Mouse (Mus musculus): ENCODE measurements around the gene Fnbp1.

Gene Fnbp1

DNA sequence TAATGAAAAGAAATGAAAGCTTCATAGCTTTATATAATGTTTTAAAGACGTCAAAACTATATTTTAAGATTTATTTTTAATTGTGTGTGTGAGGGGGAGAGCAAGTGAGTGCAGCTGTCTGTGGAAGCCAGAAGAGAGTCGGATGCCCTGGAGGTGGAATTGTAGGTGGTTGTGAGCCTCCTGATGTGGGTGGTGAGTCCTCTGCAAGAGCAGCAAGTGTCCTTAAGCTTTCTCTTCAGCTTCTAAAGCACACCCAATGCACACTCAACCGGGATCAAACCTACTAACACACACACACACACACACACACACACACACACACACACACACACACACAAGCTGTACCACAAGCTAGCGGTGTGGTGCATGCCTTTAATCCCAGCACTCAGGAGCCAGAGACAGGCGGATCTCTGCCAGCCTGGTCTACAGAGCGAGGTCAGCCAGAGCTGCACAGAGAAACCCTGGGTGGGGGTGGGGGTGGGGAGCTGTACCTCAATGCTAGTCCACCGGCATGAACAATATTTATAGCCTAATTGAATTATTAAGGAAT is 74.0 kb downstream of the Fnbp1 start:
- DNase-seq (ENCODE audit: low read depth, low spot score), result no peak

DNA sequence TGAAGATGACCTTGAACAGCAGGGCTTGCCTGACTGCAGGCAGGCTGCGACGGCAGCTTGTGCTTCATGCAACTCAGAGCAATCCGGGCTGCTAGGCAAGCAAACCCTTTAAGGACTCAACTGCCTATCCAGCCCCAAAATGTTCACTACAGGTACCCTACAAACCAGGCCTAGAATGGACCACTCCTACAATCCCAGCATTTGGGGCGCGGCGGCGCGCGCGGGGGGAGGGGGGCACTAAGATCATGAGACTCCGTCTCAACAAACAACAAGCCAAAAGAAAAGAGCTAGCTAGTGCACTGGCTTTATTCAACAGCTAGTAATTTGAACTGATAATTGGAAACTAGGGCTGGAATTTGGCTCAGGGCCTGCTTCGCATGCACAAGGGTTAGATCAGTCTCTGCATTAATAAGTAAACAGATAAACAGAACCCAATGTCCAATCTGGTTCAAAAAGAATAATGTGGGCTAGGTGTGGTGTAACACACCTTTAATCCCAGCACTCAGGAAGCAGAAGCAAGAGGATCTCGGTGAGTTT is 74.7 kb downstream of the Fnbp1 start:
- DNase-seq (ENCODE audit: low read depth, low spot score), result no peak

DNA sequence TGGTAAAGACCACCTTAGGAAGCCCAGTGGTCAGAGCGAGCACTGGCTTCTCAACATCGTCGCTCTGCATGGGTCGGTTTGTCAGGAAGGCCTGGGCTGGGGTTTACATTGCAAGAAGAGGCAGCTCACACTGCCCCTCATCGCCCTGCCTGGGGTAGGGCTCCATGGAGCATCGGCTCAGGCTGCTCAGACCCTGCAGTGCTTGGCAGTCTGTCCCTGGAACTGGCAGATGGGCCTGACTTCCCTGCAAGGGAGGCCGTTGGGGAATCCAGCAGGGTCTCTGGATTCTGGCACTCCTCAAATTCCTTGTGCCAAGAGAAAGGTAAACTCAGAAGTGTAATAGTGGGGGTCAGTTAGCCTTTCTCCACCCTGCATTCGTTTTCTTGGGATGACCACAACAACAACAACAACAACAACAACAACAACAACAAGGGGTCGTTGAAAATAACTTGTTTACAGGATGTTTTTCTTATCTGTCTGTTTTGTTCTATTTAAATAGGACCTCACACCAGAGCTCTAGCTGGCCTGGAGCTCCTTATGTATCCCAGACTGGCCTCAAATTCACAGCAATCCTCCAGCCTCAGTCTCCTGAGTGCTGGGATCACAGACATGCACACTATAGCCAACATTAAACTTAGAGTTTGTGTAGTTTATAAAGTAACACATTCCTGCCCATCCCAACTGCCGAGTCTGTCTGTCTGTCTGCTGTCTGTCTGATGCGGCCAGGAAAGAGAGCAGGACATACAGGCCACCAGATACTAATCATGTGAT is 75.6 kb downstream of the Fnbp1 start:
- DNase-seq (ENCODE audit: low read depth, low spot score), result no peak

DNA sequence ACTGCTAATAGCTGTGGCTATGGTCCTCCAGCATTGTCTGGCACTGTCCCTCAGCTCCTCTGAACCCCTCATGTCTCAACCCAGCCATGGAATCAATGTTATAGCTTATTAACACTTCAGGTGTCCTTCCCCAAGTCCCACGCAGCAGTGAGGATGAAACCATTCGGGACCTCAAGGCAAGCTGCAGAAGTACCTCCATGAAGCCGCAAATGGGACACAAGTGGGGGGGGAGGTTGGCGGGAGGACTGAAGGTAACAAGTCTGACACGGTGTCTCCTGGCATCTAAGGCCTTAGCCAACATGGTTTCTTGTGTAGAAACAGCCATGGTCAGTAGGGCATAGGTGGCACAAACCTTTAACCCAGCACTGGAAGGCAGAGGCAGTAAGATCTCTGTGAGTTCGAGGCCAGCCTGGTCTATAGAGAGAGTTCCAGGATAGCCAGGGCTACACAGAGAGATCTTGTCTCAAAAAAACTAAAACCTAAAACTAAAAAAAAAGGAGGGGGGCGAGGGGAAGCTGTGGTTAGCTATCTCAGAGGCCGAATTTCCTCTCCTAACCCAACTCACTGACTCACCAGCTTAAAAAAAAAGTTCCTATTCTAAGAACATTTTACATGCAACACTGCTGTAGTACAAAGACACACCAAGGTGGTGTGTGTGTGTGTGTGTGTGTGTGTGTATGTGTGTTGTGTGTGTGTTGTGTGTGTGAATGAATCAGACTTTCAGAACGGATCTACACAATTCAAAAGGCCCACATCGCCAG is 79.8 kb downstream of the Fnbp1 start:
- no peak for DNase-seq (ENCODE audit: low read depth, low spot score)

DNA sequence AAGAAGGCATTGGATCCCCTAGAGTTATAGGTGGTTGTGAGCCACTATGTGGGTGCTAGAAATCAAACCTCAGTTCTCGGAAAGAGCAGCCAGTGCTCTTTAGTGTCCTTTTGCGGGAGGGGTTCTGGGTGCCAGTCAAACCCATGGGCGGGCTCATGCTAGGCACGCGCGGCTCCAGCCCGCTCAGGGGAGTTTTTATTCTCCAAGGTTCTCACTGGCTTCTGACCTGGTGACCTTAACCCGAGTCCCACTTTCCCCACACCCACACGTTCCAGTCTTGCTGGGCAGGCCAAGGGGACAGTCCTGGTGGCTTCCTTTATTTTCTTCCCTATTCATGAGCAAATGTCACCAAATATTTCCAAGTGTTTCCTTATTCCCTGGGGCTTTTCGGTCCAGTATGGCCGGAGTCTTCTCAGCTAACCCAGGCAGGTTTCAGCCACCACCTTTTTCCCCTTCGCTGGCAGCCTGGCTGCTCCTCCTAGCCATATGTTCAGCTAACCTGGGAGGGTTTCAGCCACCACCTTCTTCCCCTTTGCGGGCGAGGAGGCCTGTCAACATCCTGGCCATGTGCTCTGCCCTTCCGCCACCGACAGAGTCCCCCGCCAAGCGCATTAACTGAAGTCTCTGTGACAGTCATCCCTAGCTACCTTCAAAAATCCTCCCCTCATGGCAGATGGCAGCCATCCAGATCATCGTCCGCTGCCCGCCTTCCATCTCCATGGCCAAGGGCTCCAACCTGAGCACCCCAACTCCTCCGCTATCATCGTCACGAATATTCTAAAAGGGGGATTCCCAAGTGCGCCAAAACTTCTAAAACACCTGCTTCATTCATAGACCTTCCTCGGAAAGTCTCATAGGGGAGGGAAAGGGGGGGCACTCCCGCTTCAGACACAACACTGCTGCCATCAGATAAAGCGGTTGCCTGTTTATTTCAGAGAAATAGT is 80.7 kb downstream of the Fnbp1 start:
- no peak for DNase-seq (ENCODE audit: low read depth, low spot score)

DNA sequence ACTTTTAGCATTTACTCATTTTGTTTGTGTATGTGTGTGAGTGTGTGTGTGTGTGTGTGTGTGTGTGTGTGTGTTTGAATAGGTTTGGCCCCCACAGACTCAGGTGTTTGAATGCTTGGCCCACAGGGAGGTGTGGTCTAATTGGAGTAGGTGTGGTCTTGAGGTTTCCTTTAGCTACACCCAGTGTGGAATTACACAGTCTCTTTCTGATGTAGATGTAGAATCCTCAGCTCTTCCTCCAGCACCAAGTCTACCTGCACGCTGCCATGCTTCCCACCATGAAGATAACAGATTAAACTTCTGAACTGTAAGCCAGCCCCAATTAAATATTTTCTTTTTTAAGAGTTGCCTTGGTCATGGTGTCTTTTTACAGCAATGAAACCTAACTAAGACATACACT is 81.5 kb downstream of the Fnbp1 start:
- no peak for DNase-seq (ENCODE audit: low read depth, low spot score)

DNA sequence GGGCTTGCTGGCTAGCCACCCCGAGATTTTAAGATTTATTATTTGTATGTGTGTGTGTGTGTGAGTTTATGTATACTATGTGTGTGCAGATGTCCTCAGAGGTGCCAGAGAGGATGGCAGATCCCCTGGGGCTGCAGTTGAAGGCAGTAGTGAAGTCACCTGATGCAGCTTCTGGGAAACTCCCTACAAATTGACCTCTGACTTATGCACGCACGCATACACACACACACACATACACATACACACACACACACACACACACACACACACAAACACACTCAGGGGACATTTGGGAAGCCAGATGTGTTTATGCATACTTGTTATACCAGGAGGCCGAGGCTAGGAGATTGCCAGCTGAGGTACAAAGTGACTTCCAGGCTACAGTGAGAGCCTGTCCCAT is 83.4 kb downstream of the Fnbp1 start:
- DNase-seq (ENCODE audit: low read depth, low spot score), result no peak

DNA sequence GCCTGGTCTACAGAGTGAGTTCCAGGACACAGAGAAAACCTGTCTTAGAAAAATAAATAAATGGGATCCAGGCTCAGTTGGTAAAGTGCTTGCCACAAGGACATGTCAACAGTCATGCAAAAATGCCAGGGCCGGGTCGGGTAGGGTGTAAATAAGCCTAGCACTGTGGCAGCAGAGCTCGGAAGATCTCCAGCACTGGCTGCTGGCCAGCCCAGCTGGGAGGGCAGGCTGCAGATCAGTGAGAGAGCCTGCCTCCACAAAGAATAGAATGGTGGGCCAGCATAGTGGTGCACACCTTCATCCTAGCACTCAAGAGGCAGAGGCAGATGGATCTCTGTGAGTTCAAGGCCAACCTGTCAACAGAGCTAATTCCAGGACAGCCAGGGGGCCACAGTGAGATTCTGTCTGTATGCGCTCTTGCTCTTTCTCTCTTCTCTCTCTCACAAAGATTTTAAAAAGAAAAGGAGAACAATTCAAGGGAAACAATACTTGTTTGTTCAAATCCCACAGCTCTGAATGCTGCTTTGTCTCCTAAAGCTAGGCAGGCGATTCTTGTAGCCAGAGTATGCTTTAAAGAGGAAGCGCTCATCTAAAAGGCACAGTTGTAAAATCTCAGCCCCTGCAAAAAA is 84.1 kb downstream of the Fnbp1 start:
- no peak for DNase-seq (ENCODE audit: low read depth, low spot score)

DNA sequence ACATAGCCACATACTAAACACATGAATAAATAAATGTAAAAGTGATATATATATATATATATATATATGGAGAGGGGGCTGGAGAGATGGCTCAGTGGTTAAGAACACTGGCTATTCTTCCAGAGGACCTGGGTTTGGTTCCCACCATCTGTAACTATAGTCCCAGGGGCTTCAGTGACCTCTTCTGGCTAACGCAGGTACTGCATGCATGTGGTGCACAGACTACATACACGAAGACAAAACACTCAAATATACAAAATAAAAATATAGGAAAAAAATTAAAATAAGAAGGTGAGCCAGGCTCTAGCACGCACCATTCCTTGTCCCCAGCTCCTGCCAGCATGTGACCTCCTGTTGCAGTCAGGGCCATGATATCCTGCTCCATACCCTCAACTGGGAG is 85.7 kb downstream of the Fnbp1 start:
- no peak for DNase-seq (ENCODE audit: low read depth, low spot score)

DNA sequence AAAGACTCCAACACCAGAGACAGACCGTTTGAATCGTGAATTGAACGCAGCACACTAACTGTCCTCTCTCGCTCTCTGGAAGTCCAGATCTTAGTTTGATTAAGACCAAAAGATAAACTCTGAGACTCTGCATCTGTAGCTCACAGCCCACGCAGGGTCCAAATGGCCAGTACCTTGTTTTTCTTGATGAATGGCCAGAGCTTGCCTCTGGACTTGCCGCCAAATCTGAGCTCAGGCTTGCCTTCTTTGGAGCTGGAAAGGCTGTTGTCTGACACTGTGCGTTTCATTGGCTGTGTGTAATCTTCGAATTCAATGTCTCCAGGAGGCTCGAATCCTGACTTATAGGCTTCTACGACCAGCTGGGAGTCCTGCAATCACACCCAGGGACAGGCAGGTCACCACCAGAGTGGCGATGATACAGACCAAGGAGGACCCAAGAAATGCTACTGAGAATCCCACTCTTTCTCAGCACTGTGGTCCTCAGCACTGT is 87.9 kb downstream of the Fnbp1 start:
- no peak for DNase-seq (ENCODE audit: low read depth, low spot score)

DNA sequence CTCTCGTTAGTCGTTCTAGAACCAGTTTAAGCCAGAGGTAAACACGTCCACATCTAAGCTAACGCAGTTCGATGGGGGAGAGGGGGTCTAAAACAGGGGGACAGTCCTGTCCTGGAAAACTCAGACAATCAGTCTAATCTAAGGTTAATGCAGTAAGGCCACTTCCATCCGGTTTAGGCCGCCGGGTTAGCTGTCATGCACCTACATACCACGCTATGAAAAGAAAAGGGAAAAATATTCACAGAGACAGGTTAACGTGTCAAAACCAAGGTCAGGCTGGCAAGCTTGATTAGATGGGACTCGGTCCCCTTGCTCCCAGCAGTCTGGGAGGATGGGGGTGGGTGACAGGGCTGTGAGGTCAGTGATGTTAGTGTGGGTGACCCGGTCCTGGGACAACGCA is 88.4 kb downstream of the Fnbp1 start:
- DNase-seq (ENCODE audit: low read depth, low spot score), result no peak

DNA sequence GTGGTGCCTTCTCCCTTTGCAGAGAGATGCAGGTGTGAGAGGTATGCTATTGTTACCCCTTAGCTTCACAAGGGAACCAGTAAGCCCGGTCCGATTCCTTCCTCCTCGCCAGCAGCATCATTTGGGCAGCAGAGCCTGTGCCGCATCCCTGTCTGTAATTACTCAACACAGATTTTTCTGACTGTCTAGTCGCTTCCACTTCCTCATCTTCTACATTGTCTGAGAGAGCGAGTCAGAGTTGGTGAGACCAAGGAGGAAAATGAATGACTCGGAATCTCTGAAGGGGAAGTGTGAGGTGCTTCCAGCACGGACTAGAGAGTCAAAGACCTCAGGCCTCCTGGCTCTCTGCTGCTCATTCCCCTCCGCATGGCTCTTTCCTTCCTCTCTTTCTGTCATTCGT is 89.4 kb downstream of the Fnbp1 start:
- no peak for DNase-seq (ENCODE audit: low read depth, low spot score)

DNA sequence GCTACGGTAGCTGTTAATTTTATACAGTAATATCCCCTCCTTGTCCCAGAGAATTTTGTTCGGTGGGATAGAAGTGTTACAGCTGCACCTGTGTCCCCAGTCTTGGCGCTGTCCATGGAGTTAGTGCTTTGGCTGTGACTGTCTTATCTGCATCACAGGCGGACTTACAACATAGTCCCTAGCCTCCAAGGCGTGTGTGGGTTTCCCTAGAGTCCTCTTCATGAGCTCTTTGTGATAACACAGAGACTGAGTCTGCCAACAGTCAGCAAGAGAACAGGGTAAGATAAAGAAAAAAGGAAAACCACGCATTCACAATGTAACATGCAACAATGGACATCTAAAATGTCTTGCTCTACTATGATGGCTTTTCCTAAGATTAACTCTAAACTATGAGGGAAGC is 93.8 kb downstream of the Fnbp1 start:
- no peak for DNase-seq (ENCODE audit: low read depth, low spot score)

DNA sequence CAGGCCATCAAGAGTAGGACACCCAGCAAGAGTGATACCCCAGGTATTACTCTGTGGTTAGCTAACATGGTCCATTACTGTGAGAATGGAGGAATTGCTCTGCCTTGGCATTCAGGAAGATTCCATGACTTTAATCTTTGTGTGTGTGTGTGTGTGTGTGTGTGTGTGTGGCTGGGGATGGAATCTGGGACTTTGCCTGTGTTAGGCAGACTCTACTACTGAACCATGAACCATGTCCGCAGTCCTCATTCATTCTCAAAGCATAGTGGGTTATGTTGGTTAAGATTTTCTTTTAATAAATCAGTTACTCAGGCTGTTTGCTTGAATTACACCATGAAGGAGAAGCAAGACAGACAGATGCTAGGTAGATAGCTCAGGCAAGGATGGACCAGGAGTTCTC is 98.0 kb downstream of the Fnbp1 start:
- no peak for DNase-seq (ENCODE audit: low read depth, low spot score)

DNA sequence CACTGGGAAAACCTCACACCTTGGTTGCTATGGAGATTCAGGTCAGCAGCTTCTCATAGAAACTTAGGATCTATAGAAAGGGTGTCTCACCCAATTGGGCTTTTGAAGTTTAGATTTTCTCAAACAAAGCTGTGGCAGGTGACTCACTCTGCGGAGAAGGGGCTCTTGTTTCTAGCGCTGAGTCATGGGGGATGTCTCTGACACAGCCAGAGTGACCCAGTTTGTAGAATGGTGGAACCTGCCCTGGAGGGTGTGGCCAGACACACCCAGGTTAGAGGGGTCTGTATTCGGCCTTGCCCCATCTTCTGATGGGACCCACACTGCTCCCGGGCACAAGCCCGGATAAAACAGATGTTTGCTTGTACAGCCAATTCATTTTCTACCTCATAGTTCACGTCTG is 98.9 kb downstream of the Fnbp1 start:
- no peak for DNase-seq (ENCODE audit: low read depth, low spot score)

DNA sequence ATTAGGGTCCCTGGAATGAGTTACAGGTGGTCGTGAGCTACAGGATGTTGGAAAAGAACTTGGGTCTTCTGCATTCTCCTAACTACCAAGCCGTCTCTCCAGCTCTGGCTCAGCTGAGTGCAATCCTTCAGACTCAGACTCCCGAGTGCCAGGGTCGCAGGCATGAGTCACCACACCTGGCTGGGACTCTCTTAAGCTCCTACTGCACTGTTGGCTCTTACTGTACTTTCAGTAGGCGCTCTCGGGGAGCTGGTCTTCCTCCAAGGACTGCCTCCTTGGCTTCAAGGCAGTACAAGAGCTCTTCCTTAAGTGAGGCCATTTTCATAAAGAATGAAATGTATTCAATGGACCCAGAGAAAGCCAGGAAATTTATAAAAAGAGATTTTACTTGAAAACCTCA is 100.4 kb downstream of the Fnbp1 start:
- DNase-seq (ENCODE audit: low read depth, low spot score), result no peak

DNA sequence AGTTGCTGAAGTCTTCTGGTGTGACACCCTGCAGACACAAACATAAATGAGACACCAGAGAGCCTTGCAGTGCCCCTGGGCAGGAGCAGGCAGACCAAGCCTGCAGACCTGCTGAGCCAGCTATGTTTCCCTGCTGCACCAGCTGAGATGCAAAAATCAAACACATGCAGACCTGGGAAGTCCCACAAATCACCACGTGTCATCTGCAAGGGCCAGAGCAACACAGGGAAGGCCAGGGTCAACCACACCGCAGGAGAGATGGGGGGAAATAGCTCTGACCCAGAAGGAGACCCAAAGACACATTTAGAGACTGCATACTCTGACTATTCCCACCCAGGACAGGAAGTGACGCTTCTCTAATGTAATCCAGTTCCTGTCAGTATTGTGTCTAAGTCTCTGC is 101.3 kb downstream of the Fnbp1 start:
- no peak for DNase-seq (ENCODE audit: low read depth, low spot score)

DNA sequence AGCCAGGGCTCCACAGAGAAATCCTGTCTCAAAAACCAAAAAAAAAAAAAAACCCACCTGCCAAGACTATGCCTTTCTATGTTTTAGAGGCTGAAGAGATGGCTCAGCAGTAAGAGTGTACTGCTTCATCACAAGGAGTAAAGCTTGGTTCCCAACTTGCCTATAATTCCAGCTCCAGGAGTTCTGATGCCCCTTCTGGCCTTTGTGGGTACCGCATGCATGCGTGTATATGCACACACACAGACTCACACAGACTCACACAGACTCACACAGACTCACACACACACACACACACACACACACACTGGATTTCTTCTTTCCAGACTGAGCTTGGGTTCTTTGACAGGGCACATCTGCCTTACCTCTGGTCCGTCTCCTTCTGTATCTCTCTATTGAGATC is 101.8 kb downstream of the Fnbp1 start:
- DNase-seq (ENCODE audit: low read depth, low spot score), result no peak

DNA sequence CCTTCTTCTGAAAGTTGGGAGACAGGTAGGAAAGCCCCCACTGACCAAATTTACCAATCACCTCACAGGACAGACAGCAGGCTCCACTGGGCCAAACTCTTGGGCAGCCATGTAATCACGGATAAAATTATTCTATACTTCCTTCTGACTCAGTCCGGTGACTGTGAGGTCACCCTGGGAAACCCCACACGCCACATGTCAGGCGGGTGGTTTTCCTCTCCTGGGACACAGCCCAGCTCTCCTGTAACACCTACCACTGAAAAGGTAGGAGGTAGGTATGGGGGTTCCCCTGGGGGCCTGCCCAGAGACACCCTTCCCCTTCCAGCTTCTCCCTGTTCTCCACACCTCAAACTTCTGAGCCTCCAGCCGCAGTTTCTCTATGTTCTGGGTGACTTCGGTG is 105.0 kb downstream of the Fnbp1 start:
- DNase-seq (ENCODE audit: low read depth, low spot score), result no peak

DNA sequence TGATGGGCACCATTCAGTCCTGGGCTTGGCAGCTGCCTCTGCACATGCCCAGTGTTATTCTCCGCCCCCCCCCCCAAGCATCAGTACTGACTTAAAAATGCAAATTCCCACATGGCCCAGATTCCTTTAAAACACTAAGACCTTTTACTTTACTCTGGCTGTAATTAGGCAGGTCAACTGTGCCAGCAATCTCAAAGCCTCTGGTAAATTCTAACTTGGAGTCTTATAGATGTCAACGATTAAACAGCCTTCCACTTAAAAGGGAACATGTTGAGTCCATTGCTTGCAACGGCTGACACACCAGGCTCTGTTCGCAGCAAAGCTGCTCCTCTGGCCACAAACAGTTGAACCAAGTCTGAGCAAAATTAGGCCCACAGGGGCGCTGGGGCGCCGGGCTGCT is 109.8 kb downstream of the Fnbp1 start:
- DNase-seq (ENCODE audit: low read depth, low spot score), result no peak

DNA sequence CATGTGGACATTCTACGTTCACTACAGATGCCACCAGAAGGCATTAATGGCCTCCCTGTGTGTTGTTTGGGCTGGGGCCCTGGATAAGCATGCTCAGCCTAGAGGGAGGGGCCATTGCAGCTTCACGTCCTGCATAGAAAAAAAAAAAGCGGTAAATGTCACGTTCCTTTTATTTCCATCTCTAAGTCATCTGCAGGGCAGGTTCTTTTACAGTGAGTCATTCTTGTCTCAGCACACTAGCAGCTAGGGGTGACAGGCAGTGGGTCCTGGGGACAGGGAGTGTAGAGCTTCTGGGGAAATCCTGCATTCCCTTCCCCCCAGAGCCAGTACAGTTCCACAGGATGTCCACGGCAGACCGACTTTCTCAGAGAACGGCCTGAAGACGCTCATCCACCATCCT is 115.2 kb downstream of the Fnbp1 start:
- no peak for DNase-seq (ENCODE audit: low read depth, low spot score)
